Mouse (Mus musculus) myocyte (in vitro differentiated cells): ENCODE measurements around the gene Ankrd40. TPM values are rescaled to one million over a fixed set of nuclear protein-coding genes. Genes with fewer than 3 reads are reported as not detected.

Experiments used
- H3K27me3 ChIP-seq: one replicate; pipeline ENCODE4 v1.6.1; 2011; ENCODE audit not compliant: control insufficient read depth, insufficient read depth, insufficient read length
- H3K36me3 ChIP-seq: one replicate; pipeline ENCODE4 v1.6.1; 2011; ENCODE audit not compliant: control insufficient read depth, insufficient read depth
- H3K4me2 ChIP-seq: one replicate; pipeline ENCODE4 v1.6.1; 2011; ENCODE audit warnings: low read depth, control low read depth
- H3K4me3 ChIP-seq: one replicate; pipeline ENCODE4 v1.5.1; 2011; ENCODE audit warnings: mild to moderate bottlenecking, control low read depth, moderate library complexity
- H3K79me2 ChIP-seq: one replicate; pipeline ENCODE4 v1.6.1; 2011; ENCODE audit not compliant: control insufficient read depth, insufficient read depth
- H3ac ChIP-seq: one replicate; pipeline ENCODE4 v1.6.1; 2011; ENCODE audit not compliant: control insufficient read depth, insufficient read length
- CEBPB ChIP-seq: IDR thresholded peaks from 2 replicates; pipeline ENCODE4 v1.6.1; 2011; ENCODE audit warnings: mild to moderate bottlenecking, moderate library complexity; ENCODE audit not compliant: poor library complexity, insufficient read depth, severe bottlenecking
- E2F4 ChIP-seq: IDR thresholded peaks from one replicate; pipeline ENCODE4 v1.6.1; 2011; ENCODE audit warnings: mild to moderate bottlenecking, control low read depth, moderate library complexity; ENCODE audit not compliant: insufficient read depth
- MAX ChIP-seq: IDR thresholded peaks from one replicate; pipeline ENCODE4 v1.6.1; 2011; ENCODE audit warnings: low read depth, mild to moderate bottlenecking, control low read depth
- MYOD1 ChIP-seq, 3 experiments: IDR thresholded peaks; one replicate each; pipeline ENCODE4 v1.6.1; 2011; ENCODE audit warnings: control low read depth in 2 of 3, low read depth in 2 of 3, mild to moderate bottlenecking in 2 of 3, moderate library complexity in 1 of 3; ENCODE audit not compliant: insufficient read length in 2 of 3, control insufficient read depth in 1 of 3
- MYOG ChIP-seq, 3 experiments: IDR thresholded peaks; one replicate each; pipeline ENCODE4 v1.6.1; 2011; ENCODE audit warnings: control low read depth in 2 of 3, low read depth in 2 of 3, mild to moderate bottlenecking in 2 of 3; ENCODE audit not compliant: insufficient read length in 2 of 3, control insufficient read depth in 1 of 3, insufficient read depth in 1 of 3
- POLR2A ChIP-seq: IDR thresholded peaks from one replicate; pipeline ENCODE4 v1.6.1; 2011; ENCODE audit warnings: low read depth, mild to moderate bottlenecking, control low read depth, moderate library complexity; ENCODE audit not compliant: insufficient read length
- POLR2AphosphoS2 ChIP-seq: IDR thresholded peaks from one replicate; pipeline ENCODE4 v1.6.1; 2011; ENCODE audit warnings: low read depth, control low read depth; ENCODE audit not compliant: insufficient read length
- REST ChIP-seq: IDR thresholded peaks from one replicate; pipeline ENCODE4 v1.6.1; 2011; ENCODE audit warnings: mild to moderate bottlenecking, control low read depth, moderate library complexity; ENCODE audit not compliant: insufficient read depth, insufficient read length
- SRF ChIP-seq: IDR thresholded peaks from one replicate; pipeline ENCODE4 v1.6.1; 2011; ENCODE audit warnings: low read depth; ENCODE audit not compliant: control insufficient read depth, insufficient read length
- TCF12 ChIP-seq: IDR thresholded peaks from one replicate; pipeline ENCODE4 v1.6.1; 2011; ENCODE audit warnings: mild to moderate bottlenecking, control low read depth; ENCODE audit not compliant: poor library complexity, insufficient read depth, severe bottlenecking
- TCF3 ChIP-seq: IDR thresholded peaks from one replicate; pipeline ENCODE4 v1.6.1; 2011; ENCODE audit warnings: low read depth, control low read depth; ENCODE audit not compliant: insufficient read length
- USF1 ChIP-seq: IDR thresholded peaks from one replicate; pipeline ENCODE4 v1.6.1; 2011; ENCODE audit warnings: low read depth, mild to moderate bottlenecking, control low read depth, moderate library complexity
- polyA plus RNA-seq: library from polyadenylated mRNA; unstranded; fragments of >200 nt; fragmentation: generic; extraction: Trizol; gene quantifications from one replicate; pipeline ENCODE4 v1.2.1, GENCODE M21; 2012; ENCODE audit warnings: missing spikeins

The Ankrd40 gene
- polyA plus RNA-seq, 1 experiment, result 105 TPM

- no peak overlapping the region for H3K4me3 ChIP-seq
- no peak for TF ChIP-seq MAX
- TF ChIP-seq E2F4, result no peak
- no peak for TF ChIP-seq TCF12
- TF ChIP-seq SRF, result no peak
- no peak for TF ChIP-seq TCF3
- no peak for TF ChIP-seq CEBPB
- TF ChIP-seq MYOG (IDR thresholded peaks at IDR 0.05; ENCODE audit: control insufficient read depth in 1 of 3, insufficient read depth in 1 of 3, insufficient read length in 2 of 3, low read depth in 2 of 3), result no peak
- TF ChIP-seq USF1, result no peak
- no peak for TF ChIP-seq POLR2A
- no peak for TF ChIP-seq POLR2AphosphoS2
- no peak for TF ChIP-seq REST
- no peak for TF ChIP-seq MYOD1 (IDR thresholded peaks at IDR 0.05; ENCODE audit: control insufficient read depth in 1 of 3, insufficient read length in 2 of 3, low read depth in 2 of 3)
- peaks cover 100% of the 10 kb centered on the region for H3K79me2 ChIP-seq
- H3K4me2 ChIP-seq, result peak overlapping the region; percentile 73
- H3ac ChIP-seq, result no peak overlapping the region
- no peaks in the 10 kb centered on the region for H3K36me3 ChIP-seq
- H3K27me3 ChIP-seq, result no peaks in the 10 kb centered on the region
Observed at GRCm38 (mm10) chr11:94314098-94314652, 13.6 kb upstream of the Ankrd40 start.

DNA sequence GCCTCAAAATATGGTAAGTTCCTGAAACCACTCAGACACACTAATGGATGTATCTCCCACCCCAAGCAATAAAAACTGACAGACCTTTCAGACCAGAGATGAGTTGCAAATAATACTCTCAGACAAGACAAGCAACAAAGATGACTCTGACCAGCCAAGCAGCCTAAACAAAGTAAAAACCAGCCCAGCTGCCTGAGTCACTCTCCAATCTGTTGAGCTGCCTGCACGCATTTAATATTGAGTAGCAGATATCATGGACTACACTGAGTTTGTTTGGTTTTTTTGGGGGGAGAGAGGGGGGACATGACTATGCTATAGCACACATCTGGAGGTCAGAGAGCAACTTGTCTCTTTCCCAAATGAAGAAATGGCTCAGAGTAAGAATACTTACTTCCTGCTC is 12.5 kb upstream of the Ankrd40 start:
- no peak overlapping the region for H3ac ChIP-seq
- no peaks in the 10 kb centered on the region for H3K36me3 ChIP-seq
- peaks cover 100% of the 10 kb centered on the region for H3K79me2 ChIP-seq
- no peak overlapping the region for H3K4me3 ChIP-seq
- no peak for TF ChIP-seq MAX
- TF ChIP-seq MYOG (IDR thresholded peaks at IDR 0.05; ENCODE audit: control insufficient read depth in 1 of 3, insufficient read depth in 1 of 3, insufficient read length in 2 of 3, low read depth in 2 of 3), result no peak
- no peak for TF ChIP-seq TCF3
- TF ChIP-seq MYOD1 (IDR thresholded peaks at IDR 0.05; ENCODE audit: control insufficient read depth in 1 of 3, insufficient read length in 2 of 3, low read depth in 2 of 3), result peak; percentile 58 to 60 (median 60)
- H3K27me3 ChIP-seq, result no peaks in the 10 kb centered on the region
- H3K4me2 ChIP-seq, result peak overlapping the region; percentile 73

- no peaks in the 10 kb centered on the region for H3K36me3 ChIP-seq
- H3K79me2 ChIP-seq, result peaks cover 100% of the 10 kb centered on the region
- no peak for TF ChIP-seq MYOD1 (IDR thresholded peaks at IDR 0.05; ENCODE audit: control insufficient read depth in 1 of 3, insufficient read length in 2 of 3, low read depth in 2 of 3)
- H3K27me3 ChIP-seq, result no peaks in the 10 kb centered on the region
- H3ac ChIP-seq, result no peak overlapping the region
- H3K4me2 ChIP-seq, result peak overlapping the region; percentile 73
- H3K4me3 ChIP-seq, result no peak overlapping the region
Observed at GRCm38 (mm10) chr11:94316528-94316927, 11.3 kb upstream of the Ankrd40 start.

- Histone ChIP-seq H3K4me2 (peak overlapping the region; percentile 73), H3K36me3 (no peaks in the 10 kb centered on the region), H3K79me2 (peaks cover 96% of the 10 kb centered on the region), H3ac (no peak overlapping the region), H3K4me3 (no peak overlapping the region), H3K27me3 (no peaks in the 10 kb centered on the region)
- TF ChIP-seq TCF3 (no peak), CEBPB (no peak), E2F4 (no peak), SRF (no peak), REST (no peak), USF1 (no peak), MAX (no peak), MYOG (IDR thresholded peaks at IDR 0.05; ENCODE audit: control insufficient read depth in 1 of 3, insufficient read depth in 1 of 3, insufficient read length in 2 of 3, low read depth in 2 of 3) (no peak), POLR2AphosphoS2 (no peak)
Observed at GRCm38 (mm10) chr11:94317014-94317413, 10.8 kb upstream of the Ankrd40 start.

GRCm38 (mm10) chr11:94317515-94317914 is 10.3 kb upstream of the Ankrd40 start:
- H3ac ChIP-seq, result no peak overlapping the region
- peaks cover 91% of the 10 kb centered on the region for H3K79me2 ChIP-seq
- H3K4me2 ChIP-seq, result peak overlapping the region; percentile 14
- TF ChIP-seq POLR2A (no peak), CEBPB (no peak), MYOG (IDR thresholded peaks at IDR 0.05; ENCODE audit: control insufficient read depth in 1 of 3, insufficient read depth in 1 of 3, insufficient read length in 2 of 3, low read depth in 2 of 3) (no peak), SRF (no peak), E2F4 (no peak), TCF3 (no peak), TCF12 (no peak), POLR2AphosphoS2 (no peak), MYOD1 (IDR thresholded peaks at IDR 0.05; ENCODE audit: control insufficient read depth in 1 of 3, insufficient read length in 2 of 3, low read depth in 2 of 3) (no peak), REST (no peak), USF1 (no peak), MAX (no peak)
- H3K4me3 ChIP-seq, result no peak overlapping the region
- H3K27me3 ChIP-seq, result no peaks in the 10 kb centered on the region
- H3K36me3 ChIP-seq, result no peaks in the 10 kb centered on the region
